Mouse (Mus musculus): ENCODE measurements around the gene Fam78b.
A peak's percentile ranks its signal among the peaks of the same experiment; 100 is the strongest.

Fam78b gene

DNA sequence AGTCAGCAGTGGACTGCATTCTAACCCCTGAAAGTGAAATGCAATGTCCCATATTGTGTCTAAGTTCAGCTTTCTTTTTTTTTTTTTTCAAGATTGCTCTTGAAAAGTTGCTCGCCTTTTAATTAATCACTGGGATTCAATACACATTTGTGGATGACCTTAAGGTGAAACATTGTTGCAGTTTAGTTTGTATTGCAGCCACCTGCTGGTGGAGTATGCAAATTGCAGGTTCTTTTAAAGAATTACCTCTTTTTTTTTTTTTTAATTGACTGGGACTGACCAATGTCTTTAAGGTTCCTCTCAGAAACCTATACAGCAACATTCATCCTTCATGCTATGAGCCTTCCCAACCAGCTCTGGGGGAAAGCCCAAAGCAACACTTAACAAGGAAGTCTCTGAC lies 33.2 kb downstream of the Fam78b start:
- no peak for DNase-seq

DNA sequence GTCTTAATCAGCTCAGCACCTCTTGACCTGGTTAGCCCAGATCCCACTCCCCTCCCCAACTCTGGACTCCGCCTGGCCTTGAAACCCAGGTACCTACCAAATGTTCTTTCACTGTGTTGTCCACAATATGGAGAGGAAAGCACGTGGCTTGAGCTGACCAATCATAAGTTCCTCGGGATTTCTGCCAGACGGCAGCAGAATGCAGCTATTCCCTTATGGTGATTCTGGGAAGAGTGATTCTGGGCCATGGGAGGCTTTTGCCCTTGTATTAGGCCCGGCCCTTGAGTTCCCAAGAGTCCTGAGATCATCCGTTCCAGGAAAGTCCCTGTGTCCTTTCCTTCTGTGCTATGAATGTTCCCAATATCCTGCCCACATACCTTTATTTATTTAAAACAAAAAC lies 41.3 kb downstream of the Fam78b start:
- DNase-seq, result no peak

DNA sequence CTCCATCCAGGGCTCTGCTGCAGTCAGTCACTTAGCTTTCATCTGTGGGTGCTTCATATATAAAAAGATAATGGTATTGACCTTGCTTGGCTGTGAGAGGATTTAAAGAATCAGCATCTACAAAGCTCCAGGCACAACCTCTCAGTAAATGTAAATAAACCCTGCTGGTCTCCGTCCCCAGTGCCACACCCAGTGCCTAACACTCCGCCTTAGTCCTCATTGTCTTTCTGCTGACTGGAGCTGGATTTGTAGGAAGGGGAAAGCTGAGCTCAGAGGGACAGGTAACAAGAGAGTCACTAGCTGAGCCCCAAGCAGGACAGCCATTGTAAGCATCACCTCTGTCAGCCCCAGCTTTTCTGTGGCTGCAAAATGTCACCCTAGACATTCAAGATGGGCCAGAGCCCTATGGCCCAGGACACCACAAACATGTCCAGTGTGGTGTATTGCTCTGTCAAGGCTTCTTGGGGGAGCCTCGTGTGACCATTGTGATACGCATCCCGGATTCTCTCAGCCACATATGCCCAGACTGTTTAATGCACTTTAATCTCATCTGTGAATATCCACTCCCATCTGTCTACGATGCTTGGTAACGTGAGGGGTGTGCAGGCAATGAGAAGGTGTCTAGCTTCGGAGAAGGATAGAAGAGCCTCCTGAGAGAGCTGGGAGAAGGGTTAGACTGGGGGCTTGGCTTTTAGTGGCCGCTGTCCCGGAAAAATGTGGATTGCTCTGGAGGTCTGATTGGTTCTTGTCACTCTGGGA lies 45.1 kb downstream of the Fam78b start:
- no peak for DNase-seq

DNA sequence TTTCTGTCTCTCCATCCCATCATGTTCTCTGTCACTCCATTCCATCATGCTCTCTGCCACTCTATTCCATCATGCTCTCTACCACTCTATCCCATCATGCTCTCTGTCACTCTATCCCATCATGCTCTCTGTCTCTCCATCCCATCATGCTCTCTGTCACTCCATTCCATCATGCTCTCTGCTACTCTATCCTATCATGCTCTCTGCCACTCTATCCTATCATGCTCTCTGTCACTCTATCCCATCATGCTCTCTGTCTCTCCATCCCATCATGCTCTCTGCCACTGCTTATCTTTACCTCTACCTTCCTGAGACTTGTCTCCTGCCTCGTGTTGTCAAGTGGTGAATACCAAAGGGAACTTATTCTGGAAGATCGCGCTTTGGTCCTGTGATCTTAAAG lies 49.6 kb downstream of the Fam78b start:
- DNase-seq, result no peak

DNA sequence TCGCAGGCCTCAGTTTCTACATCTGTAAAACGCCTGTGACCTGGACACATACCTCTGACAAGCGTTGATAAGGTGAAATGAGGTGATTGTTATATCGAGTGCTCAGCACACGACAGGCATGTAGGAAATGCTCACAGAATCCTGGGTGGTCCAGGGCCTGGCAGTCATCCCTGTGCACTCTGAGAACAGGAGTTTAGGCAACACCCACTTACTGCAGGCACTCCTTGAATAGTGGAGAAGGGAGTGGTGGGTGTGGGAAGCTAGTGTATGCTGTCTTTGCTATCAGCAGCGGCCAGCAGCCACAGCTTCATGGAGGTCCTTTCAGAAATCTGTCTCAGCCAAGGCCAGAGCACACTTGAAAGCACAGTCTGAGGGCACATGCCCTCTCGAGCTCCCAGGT lies 52.8 kb downstream of the Fam78b start:
- no peak for DNase-seq

DNA sequence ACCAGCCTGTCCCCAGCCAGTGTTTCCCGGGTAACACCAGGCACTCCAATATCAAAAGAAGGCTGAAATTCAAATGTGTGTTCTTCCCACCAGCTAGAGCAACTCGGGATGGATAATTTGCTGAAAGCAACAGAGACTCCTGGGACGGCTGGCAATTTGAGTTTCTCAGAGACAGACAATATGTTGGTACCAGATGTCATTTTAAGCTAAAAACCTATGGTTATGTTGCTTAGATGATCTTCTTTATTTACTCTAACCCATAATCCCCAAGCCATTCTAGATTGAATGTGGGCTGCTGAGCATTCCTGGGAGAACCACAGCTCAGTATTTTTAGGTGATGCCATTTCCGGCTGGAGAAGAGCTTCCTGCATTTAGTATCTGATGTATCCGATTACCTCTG lies 56.3 kb downstream of the Fam78b start:
- no peak for DNase-seq

DNA sequence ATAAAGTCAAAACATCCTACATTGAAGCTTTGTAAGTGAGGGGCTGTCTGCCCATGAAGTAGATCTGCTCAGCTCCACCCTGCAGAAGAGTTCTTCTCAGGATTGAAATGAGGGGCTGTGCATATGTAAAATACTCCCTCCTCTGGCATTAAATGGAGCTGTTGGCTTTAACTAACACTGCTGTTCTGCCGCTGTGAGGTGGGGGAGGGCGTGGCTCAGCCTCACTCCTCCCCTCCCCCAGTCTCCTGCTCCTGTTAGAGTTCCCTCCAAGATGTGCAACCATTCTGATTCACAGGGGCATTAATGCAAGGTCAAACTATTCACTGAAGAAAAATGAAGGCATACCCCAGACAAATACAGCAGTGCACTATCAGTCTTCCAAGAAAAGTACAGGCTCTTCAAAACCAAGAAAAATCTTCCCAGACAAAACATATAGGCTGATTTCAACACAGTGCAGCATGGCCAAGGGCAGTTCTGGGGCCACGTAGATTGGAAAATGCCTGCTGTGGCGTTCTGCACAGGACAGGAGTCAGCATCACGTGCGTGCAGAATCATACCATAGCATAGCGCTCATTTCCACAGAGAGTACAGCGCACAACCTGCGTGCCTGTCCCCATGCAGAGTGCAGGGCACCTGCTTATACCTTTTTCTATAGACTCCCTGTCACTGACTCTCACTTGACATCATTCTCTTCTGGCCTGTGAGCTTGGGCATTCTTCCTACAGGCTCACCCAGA lies 58.5 kb downstream of the Fam78b start:
- no peak for DNase-seq

DNA sequence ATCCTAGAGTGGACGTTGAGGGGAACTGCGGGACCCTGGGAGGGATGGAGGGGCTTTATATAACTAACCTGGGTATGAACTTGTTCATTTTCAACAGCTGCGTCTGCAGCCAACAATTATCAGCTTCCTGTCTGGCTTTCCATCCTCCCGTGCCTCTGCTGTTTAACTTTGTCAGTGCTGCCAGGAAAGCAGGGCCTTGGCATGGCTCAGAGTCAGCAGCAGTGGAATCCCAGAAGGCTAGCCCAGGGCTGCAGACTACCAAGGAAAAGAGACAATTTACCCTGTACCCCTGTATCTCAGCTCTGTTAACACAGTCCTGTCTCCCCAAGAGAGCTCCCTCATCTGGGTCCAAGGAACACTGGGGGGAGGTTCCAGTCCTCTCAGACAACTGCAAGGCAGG lies 62.8 kb downstream of the Fam78b start:
- no peak for DNase-seq

DNA sequence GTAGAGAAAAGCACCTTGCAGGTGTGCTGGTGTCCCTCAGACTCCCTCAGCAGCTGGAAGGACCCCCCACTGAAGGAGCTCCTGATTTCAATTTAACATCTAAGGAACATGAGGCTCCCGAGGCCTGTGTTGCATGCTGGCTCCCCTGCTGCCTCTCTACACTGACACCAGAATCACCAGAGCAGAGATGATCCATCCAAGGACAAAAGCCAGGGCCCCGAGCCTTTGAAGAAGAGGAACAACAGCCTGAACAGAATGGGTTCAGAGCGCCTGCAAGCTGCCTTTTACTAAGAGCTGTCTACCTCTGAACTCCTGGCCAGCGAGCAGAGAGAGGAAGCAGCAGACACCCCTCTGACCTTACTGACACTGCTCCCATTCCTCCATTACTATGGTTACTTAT lies 64.3 kb downstream of the Fam78b start:
- DNase-seq, result no peak

DNA sequence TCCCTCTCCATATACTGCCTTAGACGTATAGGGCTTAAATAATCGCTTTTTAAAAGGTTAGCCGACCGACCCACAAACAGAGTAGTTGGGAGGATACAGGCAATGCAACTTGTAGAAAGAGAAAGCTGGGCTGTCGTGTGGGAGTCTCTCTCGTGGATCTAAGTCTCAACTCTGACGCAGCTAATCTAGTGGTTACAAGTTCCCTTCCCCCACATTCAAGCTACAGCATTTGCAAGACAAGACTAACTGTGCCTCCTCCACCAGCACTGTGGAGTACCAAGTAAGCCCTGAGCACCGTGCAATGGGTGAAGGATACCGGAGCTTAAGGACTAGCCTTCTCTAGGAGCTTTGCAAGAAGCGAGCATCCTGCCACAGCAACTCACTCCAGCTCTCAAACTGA lies 64.8 kb downstream of the Fam78b start:
- no peak for DNase-seq

DNA sequence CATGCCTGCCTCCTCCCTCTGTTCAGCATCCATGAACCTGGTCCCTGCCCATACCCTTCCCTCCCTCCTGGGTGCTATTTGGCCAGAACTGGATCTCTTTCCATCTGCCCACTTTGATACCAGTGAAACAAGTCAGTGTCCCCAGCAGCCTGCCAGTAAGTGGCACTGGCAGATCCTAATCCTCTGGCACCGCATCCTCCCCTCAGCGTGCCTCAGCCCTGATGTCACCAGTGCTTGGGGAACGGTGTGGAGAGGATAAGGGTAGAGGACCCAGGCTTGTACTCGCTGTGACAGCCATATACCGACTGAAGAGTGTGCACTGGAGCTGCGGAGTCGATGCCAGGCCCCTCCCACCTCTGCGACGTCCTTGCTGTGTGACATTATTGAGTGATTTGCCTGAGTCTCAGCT lies 65.7 kb downstream of the Fam78b start:
- no peak for DNase-seq

DNA sequence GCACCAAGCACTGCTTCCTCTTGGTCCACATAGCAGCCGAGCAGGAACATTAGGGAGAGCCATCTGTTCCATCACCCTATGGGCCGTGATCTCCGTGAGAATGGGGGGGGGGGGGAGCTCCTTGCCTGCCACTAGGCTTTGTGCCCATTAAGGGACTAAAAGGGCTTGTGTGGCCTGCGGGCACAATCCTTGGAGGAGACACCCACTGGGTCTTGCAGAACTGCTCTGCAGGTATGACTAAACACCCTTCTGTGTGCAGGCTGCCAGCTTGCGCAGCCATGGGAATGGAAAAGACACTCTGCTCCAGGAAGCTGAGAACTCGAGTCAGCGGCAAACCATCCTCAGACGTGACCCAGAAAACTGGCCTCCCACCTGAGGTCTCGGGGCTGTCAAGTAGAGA lies 68.5 kb downstream of the Fam78b start:
- DNase-seq, result no peak

DNA sequence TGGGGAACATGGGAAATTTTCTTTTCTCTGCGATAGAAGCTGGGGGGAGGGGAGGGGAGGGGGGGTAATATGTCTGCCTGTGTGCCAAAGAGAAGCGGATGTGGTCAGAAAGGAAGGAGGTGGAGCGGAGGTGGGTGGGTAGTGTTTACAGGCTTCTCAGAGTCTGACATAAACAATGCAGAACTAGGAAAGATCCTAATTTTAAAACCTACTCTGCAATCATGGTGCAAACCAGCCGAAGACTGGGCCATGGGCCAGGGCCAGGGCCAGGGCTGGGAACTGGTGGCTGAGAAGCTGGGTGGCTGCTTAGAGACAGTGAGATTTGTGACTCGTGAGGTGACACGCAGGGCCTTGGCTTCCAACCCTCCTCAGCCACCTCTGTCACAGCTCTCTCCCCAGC lies 69.1 kb downstream of the Fam78b start:
- DNase-seq, result no peak

DNA sequence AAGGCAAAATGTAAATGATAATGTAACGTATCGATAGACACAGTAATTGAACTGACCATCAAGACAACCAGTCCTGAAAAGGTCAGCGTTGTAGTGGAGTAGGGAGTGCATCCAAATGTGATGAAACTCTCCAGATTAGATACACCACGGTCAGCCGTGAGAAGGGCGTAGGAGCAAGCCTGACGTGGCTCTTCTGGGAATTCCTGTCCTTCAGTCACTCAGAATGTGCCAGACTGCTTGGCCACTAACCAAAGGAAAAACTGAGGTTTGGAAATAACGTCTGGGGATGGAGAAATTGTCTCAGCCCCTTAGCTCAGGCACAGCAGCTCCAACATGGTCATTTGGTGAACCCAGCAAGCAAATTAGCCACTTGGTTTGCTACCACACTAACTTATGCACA lies 74.5 kb downstream of the Fam78b start:
- DNase-seq, result no peak

DNA sequence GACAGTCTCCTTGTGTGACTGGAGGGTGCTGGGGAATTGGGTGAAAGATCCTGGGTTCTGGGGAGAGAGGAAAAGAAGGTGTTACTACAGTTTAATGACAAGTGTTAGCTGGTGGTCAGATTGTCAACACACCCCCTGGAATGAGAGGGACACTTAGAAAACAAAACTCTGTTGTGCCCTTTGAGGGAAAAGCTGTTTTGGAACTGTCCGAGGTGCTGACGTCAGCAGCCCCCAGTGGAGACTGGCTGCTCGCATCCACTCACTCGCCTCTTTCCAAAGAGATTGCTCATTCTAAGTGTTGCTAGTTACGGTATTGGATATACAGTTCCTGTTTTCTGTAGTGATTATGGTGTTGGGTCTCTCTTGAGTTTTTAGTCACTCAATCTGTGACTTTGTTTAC lies 78.3 kb downstream of the Fam78b start:
- peak; percentile 21 for DNase-seq

DNA sequence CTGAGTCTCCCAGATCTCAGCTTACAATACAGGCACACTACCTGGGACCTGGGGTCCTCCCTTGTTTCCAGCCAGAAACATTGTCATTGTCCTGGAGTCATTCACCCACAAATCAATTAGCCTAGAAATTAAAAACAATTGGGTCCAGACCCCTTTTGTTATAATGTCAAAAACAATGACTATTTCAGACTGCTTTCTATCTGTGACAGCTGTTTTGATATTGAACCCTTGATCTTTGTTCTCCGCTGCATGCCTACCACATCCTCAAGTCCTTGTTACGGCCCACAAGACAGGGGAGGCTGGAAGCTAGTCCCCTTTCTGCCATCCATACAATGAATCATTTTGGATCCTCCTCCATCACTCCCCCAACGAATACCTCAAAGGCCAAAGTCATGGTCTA lies 80.7 kb downstream of the Fam78b start:
- no peak for DNase-seq

DNA sequence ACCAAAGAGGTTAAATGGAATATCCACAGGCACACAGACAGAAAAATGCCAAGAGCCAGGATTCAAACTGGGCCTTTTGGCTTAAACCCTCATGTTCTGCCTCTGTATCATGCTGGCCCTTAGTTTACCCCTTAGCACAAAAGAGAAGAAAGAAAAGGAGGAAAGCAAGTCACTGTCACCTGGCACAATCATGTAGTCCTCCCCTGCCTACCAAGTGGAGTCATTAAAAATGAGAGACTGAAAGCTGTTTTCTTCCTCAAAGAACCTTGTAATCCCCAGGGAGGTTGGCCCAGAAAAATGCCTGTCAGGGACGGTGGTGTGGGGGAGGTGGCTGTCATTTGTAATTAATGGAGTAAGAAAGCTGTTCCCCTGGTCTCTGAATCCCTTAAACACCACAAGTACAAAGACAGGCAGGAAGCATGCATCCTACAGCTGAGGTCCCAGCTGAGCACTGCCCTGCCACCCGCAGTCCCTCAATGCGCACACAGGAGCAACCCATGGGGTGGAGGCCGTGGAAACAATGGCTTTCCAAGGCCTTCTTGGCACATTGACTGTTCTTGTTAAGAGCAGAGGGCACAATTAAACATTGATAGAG lies 81.4 kb downstream of the Fam78b start:
- DNase-seq, result no peak

DNA sequence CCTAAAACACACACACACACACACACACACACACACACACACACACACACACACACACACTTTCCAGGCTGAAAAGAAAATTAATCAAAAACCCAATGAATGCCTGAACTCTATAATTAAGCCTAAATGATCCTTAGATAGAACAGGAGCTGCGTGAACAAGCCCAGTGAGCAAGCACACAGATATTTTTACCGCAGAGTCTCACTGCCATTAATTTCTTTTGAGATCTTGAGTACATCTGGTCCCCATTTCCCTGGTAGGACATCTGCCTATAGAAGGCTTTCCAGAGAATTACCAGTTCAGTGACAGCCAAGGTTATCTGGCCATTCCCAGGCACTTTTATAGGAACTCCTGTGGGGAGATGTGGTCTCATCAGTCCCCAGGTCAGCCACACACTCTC lies 82.0 kb downstream of the Fam78b start:
- DNase-seq, result no peak

DNA sequence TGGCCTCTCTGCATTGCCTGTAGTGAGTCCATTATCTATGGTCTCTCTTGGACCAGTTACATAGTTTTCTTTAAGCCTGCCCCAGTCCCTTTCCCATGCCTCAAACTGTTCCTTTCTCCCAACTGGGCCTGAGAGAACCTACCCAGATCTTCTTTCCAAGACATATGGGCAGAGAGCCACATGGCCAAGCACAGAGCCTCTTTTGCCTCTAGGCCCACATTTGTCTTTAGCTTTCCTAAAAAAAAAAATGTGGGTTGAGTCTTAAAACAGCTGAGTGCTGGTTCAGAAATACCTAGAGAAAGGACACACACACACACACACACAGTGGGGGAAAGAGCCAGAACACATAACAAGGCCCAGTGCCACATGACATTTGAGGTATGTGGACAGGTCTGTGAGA lies 83.1 kb downstream of the Fam78b start:
- no peak for DNase-seq

DNA sequence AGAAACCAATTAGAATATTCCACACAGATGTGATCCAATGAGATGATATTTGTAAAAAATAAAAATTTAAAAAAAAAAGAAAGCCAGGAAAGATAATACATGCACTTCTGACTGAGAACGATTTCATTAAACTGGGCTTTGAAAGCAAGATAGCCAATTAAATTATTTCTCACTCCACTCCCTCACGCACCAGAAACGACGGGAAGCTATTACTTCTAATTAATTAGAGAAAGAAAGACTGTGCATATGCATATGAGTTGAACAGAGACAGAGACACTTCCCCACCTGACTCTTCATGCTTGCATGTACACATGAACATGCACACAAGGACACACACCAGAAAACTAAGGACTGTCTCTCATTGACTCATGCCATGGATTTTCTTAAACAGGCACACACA lies 84.2 kb downstream of the Fam78b start:
- no peak for DNase-seq

DNA sequence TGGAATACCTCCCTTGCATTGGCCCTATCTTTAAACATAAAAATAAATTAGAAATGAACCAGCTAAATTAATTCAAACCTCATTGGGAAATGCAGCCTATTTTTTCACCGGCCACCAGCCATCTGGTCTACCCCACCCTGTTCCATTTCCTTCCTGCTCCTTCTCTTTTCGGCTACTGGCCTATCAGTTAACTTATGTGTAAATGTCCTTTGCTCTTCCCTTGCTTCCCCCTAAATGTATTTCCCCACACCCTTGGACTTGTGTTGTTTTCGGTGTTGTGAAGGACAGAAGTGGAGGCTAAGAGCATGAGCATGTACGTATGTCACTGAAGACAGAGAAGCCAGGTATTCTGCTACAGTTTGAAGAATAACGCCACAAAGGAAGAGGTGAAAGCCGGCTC lies 89.2 kb downstream of the Fam78b start:
- DNase-seq, result no peak

DNA sequence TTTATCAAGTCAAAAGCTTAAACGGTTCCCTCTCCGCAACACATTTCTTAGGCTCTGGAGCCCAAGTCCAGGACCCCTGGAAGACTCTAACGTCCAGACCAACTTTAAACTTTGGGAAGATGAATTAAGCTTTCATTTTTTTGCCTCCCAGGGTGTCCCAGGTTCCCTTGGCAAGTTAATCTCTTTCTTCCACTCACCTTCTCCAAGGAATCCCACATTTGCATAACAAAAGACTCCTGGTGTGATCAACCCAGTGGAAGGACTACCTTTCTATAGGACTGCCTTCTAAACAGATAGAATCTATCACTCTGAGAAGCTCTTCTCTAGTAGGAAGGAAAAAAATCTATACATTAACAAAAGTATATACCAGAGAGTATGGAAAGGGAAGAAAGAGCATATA lies 92.3 kb downstream of the Fam78b start:
- no peak for DNase-seq

DNA sequence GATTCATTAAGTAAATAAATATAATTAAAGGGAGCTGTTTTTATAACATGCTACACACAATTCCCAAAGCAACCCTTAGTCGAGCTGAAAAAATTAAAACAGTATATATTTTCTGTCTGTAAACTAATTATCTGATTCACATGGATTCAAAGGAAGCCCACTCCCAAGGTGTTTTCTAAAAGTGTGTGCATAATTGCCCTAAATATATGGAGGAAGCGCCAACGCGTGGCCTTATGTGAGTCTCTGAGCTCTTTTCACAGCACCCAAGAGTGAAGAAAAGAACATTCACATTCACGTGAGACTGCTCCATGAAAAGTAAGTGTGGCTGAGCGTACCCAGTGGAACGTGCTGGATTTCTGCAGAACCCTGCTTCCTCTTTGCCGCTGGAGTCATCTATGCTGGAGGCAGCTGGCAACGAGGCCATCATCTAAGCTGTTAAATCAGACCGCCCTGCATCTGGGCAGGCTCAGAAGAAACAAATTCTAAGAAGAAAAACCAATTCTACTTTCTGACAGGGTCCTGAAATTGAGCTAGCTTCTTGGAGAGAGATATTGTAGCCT lies 93.5 kb downstream of the Fam78b start:
- DNase-seq, result no peak

DNA sequence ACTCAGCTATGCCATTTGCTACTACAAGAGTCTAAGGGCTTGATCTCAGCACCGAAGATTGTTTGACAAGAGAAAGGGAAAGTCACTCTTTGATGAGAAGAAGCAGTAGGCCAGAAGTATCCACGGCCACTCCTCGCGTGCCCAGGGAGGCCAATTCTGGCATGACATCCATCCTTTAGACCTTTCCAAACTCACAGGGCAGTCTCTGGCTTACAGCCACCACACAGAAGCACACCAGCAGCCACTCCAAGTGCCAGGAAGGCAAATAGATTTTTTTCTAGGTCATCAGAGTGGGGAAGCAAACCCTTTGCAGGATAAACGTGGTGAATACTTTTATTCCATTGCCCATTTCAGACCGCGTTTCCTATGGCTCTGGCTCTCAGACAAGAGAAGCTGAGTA lies 97.5 kb downstream of the Fam78b start:
- DNase-seq, result no peak

All from kidney, postnatal 14 days (tissue).